Mouse (Mus musculus) T-helper 1 cell (primary cell): ENCODE measurements around the gene Sec14l2.

Experiments
- in situ Hi-C: fragments of 300-600 bp; cut with MboI, MseI; formaldehyde crosslinking; loops from one replicate; pipeline ENCODE4 v1.15.1; 2025; ENCODE audit warnings: high pct_unique_total_duplicates

Sec14l2 gene

GRCm38 (mm10) chr11:4099447-4099846 lies 23.8 kb downstream of the Sec14l2 start:
- in situ Hi-C loops, result no loop called here

- in situ Hi-C loops, result no loop called here
These were observed 24.4 kb downstream of the Sec14l2 start for GRCm38 (mm10) chr11:4098816-4099215.

GRCm38 (mm10) chr11:4098120-4098519 lies 25.1 kb downstream of the Sec14l2 start:
- in situ Hi-C loops, result no loop called here

GRCm38 (mm10) chr11:4097091-4097621 lies 26.1 kb downstream of the Sec14l2 start:
- in situ Hi-C loops, result no loop called here

GRCm38 (mm10) chr11:4096054-4096984 lies 26.9 kb downstream of the Sec14l2 start:
- in situ Hi-C loops, result no loop called here

GRCm38 (mm10) chr11:4095171-4096053 lies 27.8 kb downstream of the Sec14l2 start, which contains the start of gene Mtfp1:
Mtfp1 (minus strand) TSS chr11:4095445.
- in situ Hi-C loops, result no loop called here

- in situ Hi-C loops, result no loop called here
These were observed 28.6 kb downstream of the Sec14l2 start for GRCm38 (mm10) chr11:4094378-4095170.

GRCm38 (mm10) chr11:4093459-4094377 lies 29.5 kb downstream of the Sec14l2 start:
- in situ Hi-C loops, result no loop called here

- in situ Hi-C loops, result no loop called here
These were observed 35.9 kb downstream of the Sec14l2 start for GRCm38 (mm10) chr11:4087267-4087666.

- in situ Hi-C loops, result no loop called here
These were observed 37.0 kb downstream of the Sec14l2 start for GRCm38 (mm10) chr11:4086246-4086645.

GRCm38 (mm10) chr11:4083316-4084078 lies 39.7 kb downstream of the Sec14l2 start:
- in situ Hi-C loops, result loop anchor here (5.0 kb wide), 1 partner anchor 81 kb away; no protein-coding TSS in a partner anchor

GRCm38 (mm10) chr11:4080219-4080618 lies 43.0 kb downstream of the Sec14l2 start:
- in situ Hi-C loops, result loop anchor here (5.0 kb wide), 1 partner anchor 78 kb away; no protein-coding TSS in a partner anchor

GRCm38 (mm10) chr11:4078267-4078933 lies 44.8 kb downstream of the Sec14l2 start:
- in situ Hi-C loops, result no loop called here

GRCm38 (mm10) chr11:4076633-4077032 lies 46.6 kb downstream of the Sec14l2 start:
- in situ Hi-C loops, result no loop called here

GRCm38 (mm10) chr11:4069664-4070063 lies 53.6 kb downstream of the Sec14l2 start:
- in situ Hi-C loops, result no loop called here

- in situ Hi-C loops, result no loop called here
These were observed 58.5 kb downstream of the Sec14l2 start, which contains the start of gene Sec14l3 for GRCm38 (mm10) chr11:4064627-4065122. Sec14l3 (plus strand) TSS chr11:4064841.

- in situ Hi-C loops, result no loop called here
These were observed 60.2 kb downstream of the Sec14l2 start for GRCm38 (mm10) chr11:4062981-4063380.

- in situ Hi-C loops, result no loop called here
These were observed 60.7 kb downstream of the Sec14l2 start for GRCm38 (mm10) chr11:4062523-4062922.
